Mouse (Mus musculus) kidney, adult 10 weeks (tissue): ENCODE data around the gene Mex3a. TPM values are rescaled to one million over a fixed set of nuclear protein-coding genes. Genes with fewer than 3 reads are reported as not detected.

Experiments used
- polyA plus RNA-seq: library from polyadenylated mRNA; stranded (reverse); fragments of 350-450 nt; fragmentation: Illumina TruSeq; extraction: RNeasy Lipid Tissue Mini Kit (QIAGEN cat#74804); gene quantifications from one replicate; pipeline ENCODE4 v1.2.3, GENCODE M21; 2014; ENCODE audit warnings: low read depth, low replicate concordance

The Mex3a gene
- polyA plus RNA-seq, result 0.57 TPM

GRCm38 (mm10) chr3:88532299-88532674, at the start of gene Mex3a:
Gene Mex3a, plus strand, starts transcription at chr3:88532395.

GRCm38 (mm10) chr3:88509692-88510420, 22.3 kb upstream of the Mex3a start, which contains the start of gene Lmna:
Gene Lmna, minus strand, starts transcription at chr3:88509956.

GRCm38 (mm10) chr3:88548180-88548917, 16.2 kb downstream of the Mex3a start, which contains the start of gene Rab25:
Gene Rab25, minus strand, starts transcription at chr3:88548300.

GRCm38 (mm10) chr3:88552676-88553524, 20.7 kb downstream of the Mex3a start, which contains the start of gene Lamtor2:
Gene Lamtor2, minus strand, starts transcription at chr3:88553074.

GRCm38 (mm10) chr3:88553525-88553879, 21.3 kb downstream of the Mex3a start, which contains the start of gene Ubqln4:
Gene Ubqln4, plus strand, starts transcription at chr3:88553758.

GRCm38 (mm10) chr3:88575540-88575939, 43.3 kb downstream of the Mex3a start, which contains the start of gene Ssr2:
Gene Ssr2, plus strand, starts transcription at chr3:88575876.

Other genes starting within 250 kb of the Mex3a start
- gene Gm38392, start 245.2 kb upstream of the Mex3a start, polyA plus RNA-seq, result not detected
- 4.5 TPM for gene Tsacc, start 235.4 kb upstream of the Mex3a start, polyA plus RNA-seq
- gene Cct3, start 235.3 kb upstream of the Mex3a start, polyA plus RNA-seq, result 106 TPM
- gene Glmp, start 207.4 kb upstream of the Mex3a start, polyA plus RNA-seq, result 2.8 TPM
- 0.61 TPM for gene Tmem79, start 196.2 kb upstream of the Mex3a start, polyA plus RNA-seq
- 23.3 TPM for gene Smg5, start 196.1 kb upstream of the Mex3a start, polyA plus RNA-seq
- gene Paqr6, start 167.8 kb upstream of the Mex3a start, polyA plus RNA-seq, result not detected
- 0.57 TPM for gene Bglap3, start 159.7 kb upstream of the Mex3a start, polyA plus RNA-seq
- not detected for gene Bglap2, start 153.7 kb upstream of the Mex3a start, polyA plus RNA-seq
- gene Bglap, start 147.9 kb upstream of the Mex3a start, polyA plus RNA-seq, result not detected
- gene Pmf1, start 122.1 kb upstream of the Mex3a start, polyA plus RNA-seq, result 1.9 TPM
- 13.4 TPM for gene Slc25a44, start 107.3 kb upstream of the Mex3a start, polyA plus RNA-seq
- gene Sema4a, start 71.2 kb upstream of the Mex3a start, polyA plus RNA-seq, result 77.3 TPM
- 2.7 TPM for gene Lmna, start 22.4 kb upstream of the Mex3a start, polyA plus RNA-seq
- 2.4 TPM for gene Rab25, start 15.9 kb downstream of the Mex3a start, polyA plus RNA-seq
- gene Lamtor2, start 20.7 kb downstream of the Mex3a start, polyA plus RNA-seq, result 7.3 TPM
- gene Ubqln4, start 21.4 kb downstream of the Mex3a start, polyA plus RNA-seq, result 19.4 TPM
- 22.5 TPM for gene Ssr2, start 43.5 kb downstream of the Mex3a start, polyA plus RNA-seq
- 11.2 TPM for gene Arhgef2, start 73.6 kb downstream of the Mex3a start, polyA plus RNA-seq
- gene Rxfp4, start 120.7 kb downstream of the Mex3a start, polyA plus RNA-seq, result not detected
- 52.6 TPM for gene Khdc4, start 153.4 kb downstream of the Mex3a start, polyA plus RNA-seq
- 11.8 TPM for gene Rit1, start 184.4 kb downstream of the Mex3a start, polyA plus RNA-seq
- gene Syt11, start 242.8 kb downstream of the Mex3a start, polyA plus RNA-seq, result 24.0 TPM